Mouse (Mus musculus) CD4-positive naive resting alpha-beta T cell, adult 57 days (primary cell): ENCODE measurements around the gene Zfp248. TPM values are rescaled to one million over a fixed set of nuclear protein-coding genes. Genes with fewer than 3 reads are reported as not detected.

Experiments used
- total RNA-seq: library from RNA; stranded (reverse); gene quantifications from one replicate; pipeline ENCODE4 v1.2.4, GENCODE M21; 2023

Gene Zfp248
- total RNA-seq = 1.5 TPM

DNA sequence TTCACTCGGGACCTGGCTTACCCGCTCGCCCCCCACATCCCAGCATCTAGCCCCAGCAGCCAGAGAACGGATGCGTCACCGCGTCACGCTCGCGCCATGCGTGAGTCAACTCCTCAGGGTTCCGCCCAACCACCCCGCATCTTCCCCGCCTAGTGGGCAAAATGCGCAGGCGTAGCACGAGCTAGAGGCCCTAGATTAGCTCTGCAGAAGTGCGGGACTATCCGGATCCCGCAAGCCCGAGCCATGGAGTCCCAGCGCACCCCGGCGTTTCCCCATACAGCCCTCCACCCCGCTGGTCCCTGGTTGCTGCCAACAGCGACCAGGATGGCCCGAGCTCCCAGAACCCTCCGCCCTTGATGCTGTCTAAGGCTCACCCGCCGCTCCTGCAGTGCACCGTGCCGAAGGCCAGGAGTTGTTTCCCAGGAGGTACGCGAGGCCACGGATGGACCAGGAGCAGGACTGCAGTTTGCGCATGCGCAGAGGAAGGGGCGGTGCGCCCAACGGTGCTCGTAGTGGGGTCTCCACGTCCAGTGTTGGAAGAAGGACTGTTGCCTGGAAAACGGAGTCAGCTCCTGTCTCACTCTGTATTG lies at the start of gene Zfp248:
Zfp248 (minus strand) TSS at position 487 of the 590 bp plus-strand sequence.

DNA sequence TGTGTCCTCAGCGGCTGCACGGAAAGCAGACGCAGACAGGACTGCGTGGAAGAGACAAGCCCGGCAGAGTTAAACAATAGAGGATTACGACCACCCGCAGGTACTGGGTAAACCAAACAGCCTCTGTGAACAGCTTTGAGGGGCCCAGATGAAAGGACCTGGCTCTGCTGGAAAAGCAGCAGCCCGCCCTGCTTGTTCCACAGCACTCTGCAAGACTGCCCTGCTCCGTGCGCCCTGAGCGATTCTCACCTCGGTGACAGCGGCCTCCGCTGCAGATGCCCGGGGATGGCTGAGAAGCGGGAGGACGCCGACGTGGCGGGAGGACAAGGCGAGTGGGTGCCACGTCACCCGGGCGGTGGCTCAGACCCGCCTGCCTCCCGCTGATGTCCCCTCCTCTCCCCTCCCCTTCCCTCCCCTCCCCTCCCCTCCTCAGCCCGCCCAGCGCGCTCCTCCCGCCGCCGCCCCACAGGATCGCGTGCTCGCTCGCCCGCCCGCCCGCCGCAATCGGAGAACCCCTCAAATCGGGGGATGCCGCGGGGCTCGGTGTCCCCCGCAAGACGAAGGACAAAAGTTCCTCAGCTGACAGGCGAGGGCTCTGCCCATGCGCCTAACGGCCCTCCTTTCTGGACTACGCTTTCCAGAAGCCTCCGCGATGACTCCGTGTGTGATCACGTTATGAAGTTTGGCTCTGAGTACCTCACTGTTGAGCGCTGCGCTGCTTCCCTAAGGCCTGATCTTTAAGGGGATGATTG lies 23.8 kb upstream of the Zfp248 start, which contains the start of gene Zfp9:
Zfp9 (minus strand) TSS at position 364 of the 752 bp plus-strand sequence.

DNA sequence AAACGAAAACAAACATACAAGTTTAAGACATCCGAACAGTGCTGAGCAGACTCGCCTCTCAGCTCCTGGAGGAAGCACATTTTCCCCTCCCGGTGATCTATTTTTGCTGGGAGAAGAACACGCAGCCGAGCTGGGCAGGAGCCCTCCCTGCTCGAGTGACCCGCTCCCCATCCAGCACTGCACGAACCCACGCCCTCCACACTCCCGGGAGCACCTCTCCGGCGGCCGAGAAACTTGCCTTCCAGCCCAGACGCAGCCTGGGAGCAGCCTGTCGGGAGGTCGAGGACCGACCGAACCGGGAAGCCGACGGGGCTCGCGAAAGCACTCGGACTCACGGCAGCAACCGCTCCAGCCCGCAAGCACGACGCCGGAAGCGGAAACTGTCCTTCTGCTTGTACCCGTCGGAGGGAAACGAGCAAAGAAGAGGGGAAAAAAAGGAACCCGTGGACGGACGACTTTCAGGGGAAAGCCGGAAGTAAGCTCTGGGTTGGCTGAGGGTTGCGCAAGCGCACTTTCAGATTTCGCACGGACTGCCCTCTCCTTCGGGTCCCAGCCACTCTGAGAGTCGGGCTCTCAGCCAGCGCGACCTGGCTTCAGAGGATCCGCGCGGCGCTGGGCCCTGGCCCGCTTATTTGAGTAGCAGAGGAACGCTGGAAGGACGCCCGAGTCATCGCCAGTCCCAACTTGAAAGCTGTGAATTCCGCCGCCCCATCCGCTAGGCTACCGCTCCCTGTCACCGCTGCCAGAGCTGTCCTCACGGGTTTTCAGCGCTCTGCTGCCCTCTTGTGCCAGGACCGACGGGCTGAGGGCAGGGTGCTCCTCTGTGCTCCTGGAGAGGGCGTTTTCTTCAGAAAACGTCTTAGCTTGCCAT lies 36.0 kb downstream of the Zfp248 start, which contains the start of gene Bms1:
Bms1 (minus strand) TSS at position 425 of the 871 bp plus-strand sequence.

Other genes starting within 250 kb of the Zfp248 start
- 54.8 TPM for gene Bms1, start 36.1 kb downstream of the Zfp248 start, total RNA-seq
- gene Zfp9, start 23.8 kb upstream of the Zfp248 start, total RNA-seq = not detected
- gene Ankrd26, start 106.7 kb upstream of the Zfp248 start, total RNA-seq = 10.6 TPM